ENCODE assay signal across 10 mouse cellular contexts in the genomic region with DNA sequence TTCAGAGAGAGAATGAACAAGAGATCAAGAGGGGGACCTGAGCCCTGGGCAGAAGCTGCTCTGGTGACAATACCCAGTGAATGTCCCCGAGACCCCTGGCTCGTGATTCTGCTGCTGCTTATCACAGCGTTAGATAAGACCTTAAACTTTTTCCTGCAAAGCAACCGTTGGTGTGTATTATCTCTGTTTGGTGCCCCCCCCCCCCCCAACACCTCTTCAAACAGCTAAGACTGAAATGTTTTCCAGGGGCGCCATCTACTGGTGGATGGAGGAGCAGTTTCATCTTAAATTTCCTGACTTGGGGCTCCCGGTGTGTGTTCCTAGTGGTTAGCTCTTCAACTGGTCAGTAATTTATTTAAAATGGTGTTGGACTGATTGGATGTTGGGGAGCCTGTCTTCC. TPM values are rescaled to one million over a fixed set of nuclear protein-coding genes. Genes with fewer than 3 reads are reported as not detected.
DNase-seq lines count a peak whose midpoint lies in the region; ATAC-seq lines count a peak whose summit lies in the region.
"Had no signal": no experiment of that assay in that cellular context is flagged by ENCODE, and none has a peak within 500 bp of the region (broad histone marks: within the 10 kb centered on the region; RNA-seq: fewer than 3 reads in every experiment).

No protein-coding gene starts in this region.

- intact Hi-C loops in heart, postnatal 10 days (cut with DNase I): loop anchor here (1.0 to 2.0 kb wide), 3 partner anchors 15 to 59 kb away; no protein-coding TSS in a partner anchor
- intact Hi-C loops in left cerebral cortex, postnatal 4 days (cut with DNase I): loop anchor here (2.0 kb wide), 1 partner anchor 59 kb away; no protein-coding TSS in a partner anchor

- ATAC-seq in kidney, embryonic 14.5 days (ENCODE audit: low FRiP score, low TSS enrichment): no peak

- DNase-seq in kidney, adult 18-20 months: peak; percentile 80
- DNase-seq in Muller cell, postnatal 12 days (ENCODE audit: inconsistent ontology term): peak; percentile 72
- DNase-seq in cerebellum, postnatal 36 days: peak; percentile 82 to 91
- DNase-seq in heart, postnatal 10 days: peak; percentile 71 to 90
- peak; percentile 83 for DNase-seq in left cerebral cortex, postnatal 4 days
- DNase-seq in ovary, postnatal 36 days (ENCODE audit: low spot score): peak; percentile 59
- DNase-seq in thymus, postnatal 25 days: peak; percentile 81

- no peaks in the 10 kb centered on the region for H3K9me3 ChIP-seq in kidney, embryonic 14.5 days (ENCODE audit: control insufficient read depth, low read length)
- H3K9me3 ChIP-seq: embryonic facial prominence, embryonic 13.5 days had no signal

- H3K4me1 ChIP-seq in kidney, embryonic 14.5 days (ENCODE audit: control insufficient read depth, insufficient read depth, low read length): peaks cover 25% of the 10 kb centered on the region

- 9% methylated on average over 6 of the region's 6 CpGs for WGBS in kidney, embryonic 14.5 days

- H3K9ac ChIP-seq in kidney, embryonic 14.5 days (ENCODE audit: low read depth, low read length): no peak overlapping the region
- H3K9ac ChIP-seq: embryonic facial prominence, embryonic 13.5 days had no signal

- H3K27me3 ChIP-seq in kidney, embryonic 14.5 days (ENCODE audit: control insufficient read depth, insufficient read depth, low read length): no peaks in the 10 kb centered on the region

- no peaks in the 10 kb centered on the region for H3K36me3 ChIP-seq in kidney, embryonic 14.5 days (ENCODE audit: control insufficient read depth, insufficient read depth, low read length)
- H3K36me3 ChIP-seq: embryonic facial prominence, embryonic 13.5 days had no signal

- no peak overlapping the region for H3K27ac ChIP-seq in kidney, embryonic 14.5 days (ENCODE audit: low read depth, low read length)
- H3K27ac ChIP-seq: embryonic facial prominence, embryonic 13.5 days had no signal

- H3K4me3 ChIP-seq in kidney, embryonic 14.5 days (ENCODE audit: low read length): no peak overlapping the region
- H3K4me3 ChIP-seq: embryonic facial prominence, embryonic 13.5 days had no signal

- H3K4me2 ChIP-seq in kidney, embryonic 14.5 days (replicated peaks; ENCODE audit: low read depth, low read length): no peak overlapping the region
- H3K4me2 ChIP-seq: embryonic facial prominence, embryonic 13.5 days had no signal

RNA-seq across cellular contexts. Expression of a gene that starts 2.2 kb away (rescaled TPM):
- 16.8 and 25.9 TPM in 2 replicates for polyA plus RNA-seq in kidney, embryonic 14.5 days (2014; fragmentation: Nextera tagmentation; extraction: Ambion mirVana)
- 10 to 100 TPM in 1 of 2 experiments, 1 to 10 TPM in 1; 8.6 to 11.3 TPM for total RNA-seq in heart, postnatal 10 days (2021)
- 100 to 1,000 TPM; 150 to 153 TPM for total RNA-seq in left cerebral cortex, postnatal 4 days (2021)

RNA-seq across cellular contexts. Expression of a gene that starts 35.0 kb away (rescaled TPM):
- polyA plus RNA-seq in kidney, embryonic 14.5 days (2014; fragmentation: Nextera tagmentation; extraction: Ambion mirVana): not detected in 2 replicates
- not detected for total RNA-seq in heart, postnatal 10 days (2021)
- under 1 TPM in 1 of 2 experiments, not detected in 1; 0.48 TPM for total RNA-seq in left cerebral cortex, postnatal 4 days (2021)
- polyA plus RNA-seq: embryonic facial prominence, embryonic 13.5 days; myocyte had no signal

RNA-seq across cellular contexts. Expression of a gene that starts 39.9 kb away (rescaled TPM):
- 39.2 and 39.5 TPM in 2 replicates for polyA plus RNA-seq in kidney, embryonic 14.5 days (2014; fragmentation: Nextera tagmentation; extraction: Ambion mirVana)
- 10 to 100 TPM in 1 of 2 experiments, 1 to 10 TPM in 1; 9.8 to 11.9 TPM for total RNA-seq in heart, postnatal 10 days (2021)
- 10 to 100 TPM; 30.2 to 30.7 TPM for total RNA-seq in left cerebral cortex, postnatal 4 days (2021)

Comparison
In these comparisons a context has a peak if more than half of its experiments do, and no peak if none do; other contexts are left out.
1. RNA of a gene that starts 2.2 kb away (total RNA-seq): 150 to 153 TPM in left cerebral cortex, postnatal 4 days; 8.6 to 11.3 TPM in heart, postnatal 10 days; every median in the first group is over 10 times any median in the second.
2. Peak in every context shown above with its lines, with median percentiles within 50 percentile points of each other: DNase-seq.